Mouse (Mus musculus) heart, embryonic 16.5 days (tissue): ENCODE results near the gene Smarcc1. TPM values are rescaled to one million over a fixed set of nuclear protein-coding genes. Genes with fewer than 3 reads are reported as not detected.

ENCODE experiments used
- ATAC-seq: fragments of 200-750 bp; cut with Nextera tagmentation; replicated peaks from 2 replicates; pipeline ENCODE4 v1.8.0; 2017; ENCODE audit warnings: moderate number of reproducible peaks; ENCODE audit not compliant: insufficient read depth, low FRiP score; ENCODE audit errors: extremely low read depth
- H3K27ac ChIP-seq: fragments of 300-500 bp; sonication (generic); 2 replicates; pipeline ENCODE4 v1.5.1; 2014; ENCODE audit warnings: mild to moderate bottlenecking, low read length, control low read depth, moderate library complexity
- H3K27me3 ChIP-seq: fragments of 300-500 bp; sonication (generic); 2 replicates; pipeline ENCODE4 v1.6.1; 2014; ENCODE audit warnings: low read length, mixed read lengths; ENCODE audit not compliant: control insufficient read depth, insufficient read depth
- H3K36me3 ChIP-seq: fragments of 300-500 bp; sonication (generic); 2 replicates; pipeline ENCODE4 v1.6.1; 2014; ENCODE audit not compliant: control insufficient read depth, insufficient read depth
- H3K4me1 ChIP-seq: fragments of 300-500 bp; sonication (generic); 2 replicates; pipeline ENCODE4 v1.6.1; 2014; ENCODE audit warnings: low read length, mixed read lengths; ENCODE audit not compliant: control insufficient read depth, insufficient read depth
- H3K4me2 ChIP-seq: fragments of 300-500 bp; sonication (generic); 2 replicates; pipeline ENCODE4 v1.6.1; 2014; ENCODE audit warnings: low read depth, mild to moderate bottlenecking, control low read depth, low read length
- H3K4me3 ChIP-seq: fragments of 300-500 bp; sonication (generic); 2 replicates; pipeline ENCODE4 v1.5.1; 2014; ENCODE audit warnings: mild to moderate bottlenecking, control low read depth, low read length
- H3K9ac ChIP-seq: fragments of 300-500 bp; sonication (generic); 2 replicates; pipeline ENCODE4 v1.6.1; 2014; ENCODE audit warnings: low read length, control low read depth
- H3K9me3 ChIP-seq: fragments of 300-500 bp; sonication (generic); replicated peaks from 2 replicates; pipeline ENCODE4 v1.6.1; 2016; ENCODE audit warnings: low read length; ENCODE audit not compliant: control insufficient read depth
- WGBS: fragments of 180-500 bp; shearing (Covaris S2); extraction: QIAGEN DNeasy Blood & Tissue Kit; methylation state at CpG from one replicate; pipeline ENCODE4 v1.1.7; 2014; 5-methylcytosine and 5-hydroxymethylcytosine counted together
- polyA plus RNA-seq: library from polyadenylated mRNA; unstranded; fragments of >200 nt; fragmentation: Nextera tagmentation; extraction: Ambion mirVana; gene quantifications from 2 replicates; pipeline ENCODE4 v1.2.1, GENCODE M21; 2015

The Smarcc1 gene
- polyA plus RNA-seq, 1 experiment from 2014 or later: 56.7 TPM

GRCm38 (mm10) chr9:110255407-110256019 lies 138.0 kb downstream of the Smarcc1 start:
- no peak for ATAC-seq
- H3K9me3 ChIP-seq: no peaks in the 10 kb centered on the region
- no peaks in the 10 kb centered on the region for H3K36me3 ChIP-seq
- WGBS: 71% methylated on average over 15 of the region's 15 CpGs
- H3K4me3 ChIP-seq: no peak overlapping the region
- H3K9ac ChIP-seq: no peak overlapping the region
- H3K27ac ChIP-seq: no peak overlapping the region
- no peaks in the 10 kb centered on the region for H3K27me3 ChIP-seq
- no peaks in the 10 kb centered on the region for H3K4me1 ChIP-seq
- no peak overlapping the region for H3K4me2 ChIP-seq

- H3K4me2 ChIP-seq: no peak overlapping the region
- H3K27ac ChIP-seq: no peak overlapping the region
- ATAC-seq: no peak
- no peaks in the 10 kb centered on the region for H3K36me3 ChIP-seq
- H3K9ac ChIP-seq: no peak overlapping the region
- no peaks in the 10 kb centered on the region for H3K4me1 ChIP-seq
- H3K27me3 ChIP-seq: no peaks in the 10 kb centered on the region
- H3K9me3 ChIP-seq: no peaks in the 10 kb centered on the region
- WGBS: 69% methylated on average over 6 of the region's 6 CpGs
- H3K4me3 ChIP-seq: no peak overlapping the region
Measured at GRCm38 (mm10) chr9:110258646-110259045, 141.1 kb downstream of the Smarcc1 start.

- Histone ChIP-seq H3K27me3 (no peaks in the 10 kb centered on the region), H3K9me3 (no peaks in the 10 kb centered on the region), H3K4me2 (no peak overlapping the region), H3K36me3 (no peaks in the 10 kb centered on the region), H3K4me3 (no peak overlapping the region), H3K4me1 (no peaks in the 10 kb centered on the region), H3K9ac (no peak overlapping the region), H3K27ac (no peak overlapping the region)
- no peak for ATAC-seq
- 69% methylated on average over 3 of the region's 3 CpGs for WGBS
Measured at GRCm38 (mm10) chr9:110259118-110259517, 141.6 kb downstream of the Smarcc1 start.

- H3K9me3 ChIP-seq: no peaks in the 10 kb centered on the region
- no peak overlapping the region for H3K9ac ChIP-seq
- WGBS: 83% methylated on average over 8 of the region's 8 CpGs
Measured at GRCm38 (mm10) chr9:110263181-110263580, 145.7 kb downstream of the Smarcc1 start.

GRCm38 (mm10) chr9:110264991-110265390 lies 147.5 kb downstream of the Smarcc1 start:
- ATAC-seq: no peak
- WGBS: 83% methylated on average over 9 of the region's 9 CpGs

More at GRCm38 (mm10) chr9:110263181-110263580, 145.7 kb downstream of the Smarcc1 start:
- no peak overlapping the region for H3K27ac ChIP-seq
- ATAC-seq: no peak
- no peak overlapping the region for H3K4me2 ChIP-seq
- no peaks in the 10 kb centered on the region for H3K27me3 ChIP-seq
- H3K4me3 ChIP-seq: no peak overlapping the region
- no peaks in the 10 kb centered on the region for H3K4me1 ChIP-seq
- H3K36me3 ChIP-seq: no peaks in the 10 kb centered on the region

GRCm38 (mm10) chr9:110268416-110268815 lies 150.9 kb downstream of the Smarcc1 start:
- no peak overlapping the region for H3K4me2 ChIP-seq
- H3K9ac ChIP-seq: no peak overlapping the region
- no peak overlapping the region for H3K4me3 ChIP-seq
- H3K4me1 ChIP-seq: no peaks in the 10 kb centered on the region
- H3K9me3 ChIP-seq: no peaks in the 10 kb centered on the region
- no peak overlapping the region for H3K27ac ChIP-seq
- no peaks in the 10 kb centered on the region for H3K27me3 ChIP-seq
- no peaks in the 10 kb centered on the region for H3K36me3 ChIP-seq
- 91% methylated on average over 10 of the region's 10 CpGs for WGBS
- no peak for ATAC-seq

More at GRCm38 (mm10) chr9:110264991-110265390, 147.5 kb downstream of the Smarcc1 start:
- Histone ChIP-seq H3K4me2 (no peak overlapping the region), H3K36me3 (no peaks in the 10 kb centered on the region), H3K27ac (no peak overlapping the region), H3K27me3 (no peaks in the 10 kb centered on the region), H3K9ac (no peak overlapping the region), H3K9me3 (no peaks in the 10 kb centered on the region), H3K4me1 (no peaks in the 10 kb centered on the region), H3K4me3 (no peak overlapping the region)

GRCm38 (mm10) chr9:110272330-110272729 lies 154.8 kb downstream of the Smarcc1 start:
- no peak overlapping the region for H3K27ac ChIP-seq
- no peaks in the 10 kb centered on the region for H3K9me3 ChIP-seq
- no peak overlapping the region for H3K4me2 ChIP-seq
- H3K27me3 ChIP-seq: no peaks in the 10 kb centered on the region
- WGBS: 82% methylated on average over 3 of the region's 3 CpGs
- no peak for ATAC-seq
- H3K36me3 ChIP-seq: no peaks in the 10 kb centered on the region
- H3K4me1 ChIP-seq: no peaks in the 10 kb centered on the region
- no peak overlapping the region for H3K4me3 ChIP-seq
- H3K9ac ChIP-seq: no peak overlapping the region

- no peak for ATAC-seq
- H3K4me3 ChIP-seq: no peak overlapping the region
- H3K27me3 ChIP-seq: no peaks in the 10 kb centered on the region
- no peak overlapping the region for H3K4me2 ChIP-seq
- WGBS: 65% methylated on average over 4 of the region's 4 CpGs
- no peak overlapping the region for H3K9ac ChIP-seq
- H3K27ac ChIP-seq: no peak overlapping the region
- H3K36me3 ChIP-seq: no peaks in the 10 kb centered on the region
- no peaks in the 10 kb centered on the region for H3K9me3 ChIP-seq
- H3K4me1 ChIP-seq: no peaks in the 10 kb centered on the region
Measured at GRCm38 (mm10) chr9:110273507-110273906, 156.0 kb downstream of the Smarcc1 start.

GRCm38 (mm10) chr9:110275882-110276281 lies 158.4 kb downstream of the Smarcc1 start:
- no peak overlapping the region for H3K27ac ChIP-seq
- H3K4me3 ChIP-seq: no peak overlapping the region
- ATAC-seq: no peak
- no peak overlapping the region for H3K9ac ChIP-seq
- no peaks in the 10 kb centered on the region for H3K36me3 ChIP-seq
- H3K4me1 ChIP-seq: no peaks in the 10 kb centered on the region
- WGBS: 71% methylated on average over 5 of the region's 5 CpGs
- no peaks in the 10 kb centered on the region for H3K27me3 ChIP-seq
- H3K4me2 ChIP-seq: no peak overlapping the region
- no peaks in the 10 kb centered on the region for H3K9me3 ChIP-seq
